Mouse (Mus musculus) myocyte (in vitro differentiated cells): ENCODE data around the gene Cpz. TPM values are rescaled to one million over a fixed set of nuclear protein-coding genes. Genes with fewer than 3 reads are reported as not detected.

Experiments used
- H3K27me3 ChIP-seq: one replicate; pipeline ENCODE4 v1.6.1; 2011; ENCODE audit not compliant: control insufficient read depth, insufficient read depth, insufficient read length
- H3K36me3 ChIP-seq: one replicate; pipeline ENCODE4 v1.6.1; 2011; ENCODE audit not compliant: control insufficient read depth, insufficient read depth
- H3K4me2 ChIP-seq: one replicate; pipeline ENCODE4 v1.6.1; 2011; ENCODE audit warnings: low read depth, control low read depth
- H3K4me3 ChIP-seq: one replicate; pipeline ENCODE4 v1.5.1; 2011; ENCODE audit warnings: mild to moderate bottlenecking, control low read depth, moderate library complexity
- H3K79me2 ChIP-seq: one replicate; pipeline ENCODE4 v1.6.1; 2011; ENCODE audit not compliant: control insufficient read depth, insufficient read depth
- H3ac ChIP-seq: one replicate; pipeline ENCODE4 v1.6.1; 2011; ENCODE audit not compliant: control insufficient read depth, insufficient read length
- CEBPB ChIP-seq: IDR thresholded peaks from 2 replicates; pipeline ENCODE4 v1.6.1; 2011; ENCODE audit warnings: mild to moderate bottlenecking, moderate library complexity; ENCODE audit not compliant: poor library complexity, insufficient read depth, severe bottlenecking
- E2F4 ChIP-seq: IDR thresholded peaks from one replicate; pipeline ENCODE4 v1.6.1; 2011; ENCODE audit warnings: mild to moderate bottlenecking, control low read depth, moderate library complexity; ENCODE audit not compliant: insufficient read depth
- MAX ChIP-seq: IDR thresholded peaks from one replicate; pipeline ENCODE4 v1.6.1; 2011; ENCODE audit warnings: low read depth, mild to moderate bottlenecking, control low read depth
- MYOD1 ChIP-seq, 3 experiments: IDR thresholded peaks; one replicate each; pipeline ENCODE4 v1.6.1; 2011; ENCODE audit warnings: control low read depth in 2 of 3, low read depth in 2 of 3, mild to moderate bottlenecking in 2 of 3, moderate library complexity in 1 of 3; ENCODE audit not compliant: insufficient read length in 2 of 3, control insufficient read depth in 1 of 3
- MYOG ChIP-seq, 3 experiments: IDR thresholded peaks; one replicate each; pipeline ENCODE4 v1.6.1; 2011; ENCODE audit warnings: control low read depth in 2 of 3, low read depth in 2 of 3, mild to moderate bottlenecking in 2 of 3; ENCODE audit not compliant: insufficient read length in 2 of 3, control insufficient read depth in 1 of 3, insufficient read depth in 1 of 3
- POLR2A ChIP-seq: IDR thresholded peaks from one replicate; pipeline ENCODE4 v1.6.1; 2011; ENCODE audit warnings: low read depth, mild to moderate bottlenecking, control low read depth, moderate library complexity; ENCODE audit not compliant: insufficient read length
- POLR2AphosphoS2 ChIP-seq: IDR thresholded peaks from one replicate; pipeline ENCODE4 v1.6.1; 2011; ENCODE audit warnings: low read depth, control low read depth; ENCODE audit not compliant: insufficient read length
- REST ChIP-seq: IDR thresholded peaks from one replicate; pipeline ENCODE4 v1.6.1; 2011; ENCODE audit warnings: mild to moderate bottlenecking, control low read depth, moderate library complexity; ENCODE audit not compliant: insufficient read depth, insufficient read length
- SRF ChIP-seq: IDR thresholded peaks from one replicate; pipeline ENCODE4 v1.6.1; 2011; ENCODE audit warnings: low read depth; ENCODE audit not compliant: control insufficient read depth, insufficient read length
- TCF12 ChIP-seq: IDR thresholded peaks from one replicate; pipeline ENCODE4 v1.6.1; 2011; ENCODE audit warnings: mild to moderate bottlenecking, control low read depth; ENCODE audit not compliant: poor library complexity, insufficient read depth, severe bottlenecking
- TCF3 ChIP-seq: IDR thresholded peaks from one replicate; pipeline ENCODE4 v1.6.1; 2011; ENCODE audit warnings: low read depth, control low read depth; ENCODE audit not compliant: insufficient read length
- USF1 ChIP-seq: IDR thresholded peaks from one replicate; pipeline ENCODE4 v1.6.1; 2011; ENCODE audit warnings: low read depth, mild to moderate bottlenecking, control low read depth, moderate library complexity
- polyA plus RNA-seq: library from polyadenylated mRNA; unstranded; fragments of >200 nt; fragmentation: generic; extraction: Trizol; gene quantifications from one replicate; pipeline ENCODE4 v1.2.1, GENCODE M21; 2012; ENCODE audit warnings: missing spikeins

The Cpz gene
- polyA plus RNA-seq, 1 experiment, result 0.64 TPM

- Histone ChIP-seq H3ac (no peak overlapping the region), H3K36me3 (no peaks in the 10 kb centered on the region), H3K79me2 (no peaks in the 10 kb centered on the region), H3K4me2 (no peak overlapping the region), H3K27me3 (peaks cover 16% of the 10 kb centered on the region), H3K4me3 (no peak overlapping the region)
- no peak for TF ChIP-seq CEBPB
- no peak for TF ChIP-seq POLR2AphosphoS2
- no peak for TF ChIP-seq POLR2A
- no peak for TF ChIP-seq E2F4
- no peak for TF ChIP-seq USF1
- no peak for TF ChIP-seq TCF3
These were observed 4.9 kb upstream of the Cpz start for GRCm38 (mm10) chr5:35530442-35530841.

DNA sequence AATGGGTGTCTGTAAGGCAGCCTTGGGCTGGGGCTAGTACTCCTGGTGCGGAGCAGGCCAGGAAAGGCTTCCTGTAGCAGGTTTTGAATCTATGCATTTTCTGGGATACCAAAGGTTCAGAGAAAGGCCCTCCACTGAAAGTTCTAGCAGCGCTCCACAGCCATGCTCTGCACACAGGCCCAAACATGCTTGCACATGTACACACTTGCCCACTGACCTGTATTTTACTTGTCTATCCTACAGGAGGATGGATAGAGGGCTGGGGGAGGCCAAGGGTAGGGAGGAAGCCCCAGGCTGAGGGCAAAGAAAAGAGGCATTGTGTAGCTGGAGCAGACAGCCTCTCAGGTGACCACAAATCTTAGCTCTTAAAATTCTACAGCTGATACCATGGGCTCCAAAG is 1.1 kb downstream of the Cpz start:
- no peaks in the 10 kb centered on the region for H3K79me2 ChIP-seq

GRCm38 (mm10) chr5:35523735-35524134 is 1.8 kb downstream of the Cpz start:
- Histone ChIP-seq H3K79me2 (no peaks in the 10 kb centered on the region), H3K27me3 (peaks cover 4% of the 10 kb centered on the region), H3ac (no peak overlapping the region), H3K4me3 (no peak overlapping the region), H3K36me3 (no peaks in the 10 kb centered on the region), H3K4me2 (no peak overlapping the region)
- TF ChIP-seq MAX, result no peak
- TF ChIP-seq USF1, result no peak
- no peak for TF ChIP-seq TCF3
- TF ChIP-seq TCF12, result no peak
- no peak for TF ChIP-seq CEBPB
- no peak for TF ChIP-seq REST
- TF ChIP-seq SRF, result no peak

More for the DNA sequence above, 1.1 kb downstream of the Cpz start:
- TF ChIP-seq POLR2A, result no peak
- no peak for TF ChIP-seq MYOD1 (IDR thresholded peaks at IDR 0.05; ENCODE audit: control insufficient read depth in 1 of 3, insufficient read length in 2 of 3, low read depth in 2 of 3)
- TF ChIP-seq REST, result no peak
- TF ChIP-seq SRF, result no peak
- no peak for TF ChIP-seq POLR2AphosphoS2
- TF ChIP-seq USF1, result no peak
- no peak for TF ChIP-seq MAX
- no peak for TF ChIP-seq MYOG (IDR thresholded peaks at IDR 0.05; ENCODE audit: control insufficient read depth in 1 of 3, insufficient read depth in 1 of 3, insufficient read length in 2 of 3, low read depth in 2 of 3)
- no peak for TF ChIP-seq TCF3
- no peak for TF ChIP-seq TCF12
- TF ChIP-seq E2F4, result no peak
- TF ChIP-seq CEBPB, result no peak
- H3K4me2 ChIP-seq, result no peak overlapping the region
- no peak overlapping the region for H3K4me3 ChIP-seq
- H3ac ChIP-seq, result no peak overlapping the region
- H3K36me3 ChIP-seq, result no peaks in the 10 kb centered on the region
- H3K27me3 ChIP-seq, result peaks cover 4% of the 10 kb centered on the region

DNA sequence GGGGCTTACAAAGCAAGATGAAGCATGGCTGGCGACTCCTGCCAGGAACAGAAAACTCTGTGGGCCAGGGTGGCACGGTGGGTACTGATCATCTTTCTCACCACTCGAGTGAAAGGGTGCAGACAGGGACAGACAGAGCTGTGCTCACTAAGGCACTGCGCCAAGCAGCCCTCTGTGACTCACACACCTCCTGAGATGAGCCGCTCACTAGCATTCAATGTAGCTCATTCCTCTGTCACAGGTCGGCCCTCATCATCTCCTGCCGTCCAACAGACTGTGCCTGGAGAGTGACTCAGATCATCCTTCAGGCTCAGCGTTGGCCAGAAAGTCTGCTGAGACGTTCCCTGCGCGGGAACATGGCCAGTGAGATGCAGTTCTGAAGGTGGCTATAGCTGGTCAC is 8.7 kb downstream of the Cpz start:
- no peak overlapping the region for H3K4me3 ChIP-seq
- H3K79me2 ChIP-seq, result no peaks in the 10 kb centered on the region
- H3ac ChIP-seq, result no peak overlapping the region
- H3K36me3 ChIP-seq, result no peaks in the 10 kb centered on the region
- peaks cover 8% of the 10 kb centered on the region for H3K27me3 ChIP-seq
- H3K4me2 ChIP-seq, result no peak overlapping the region
- TF ChIP-seq TCF12 (no peak), SRF (no peak), POLR2A (no peak), POLR2AphosphoS2 (no peak), USF1 (no peak), MYOD1 (IDR thresholded peaks at IDR 0.05; ENCODE audit: control insufficient read depth in 1 of 3, insufficient read length in 2 of 3, low read depth in 2 of 3) (no peak), MAX (no peak), MYOG (IDR thresholded peaks at IDR 0.05; ENCODE audit: control insufficient read depth in 1 of 3, insufficient read depth in 1 of 3, insufficient read length in 2 of 3, low read depth in 2 of 3) (no peak), E2F4 (no peak), TCF3 (no peak), CEBPB (no peak)

GRCm38 (mm10) chr5:35510589-35510988 is 14.9 kb downstream of the Cpz start:
- no peak for TF ChIP-seq POLR2AphosphoS2
- no peak for TF ChIP-seq TCF3
- no peak for TF ChIP-seq SRF
- TF ChIP-seq CEBPB, result no peak
- no peak for TF ChIP-seq POLR2A
- no peak for TF ChIP-seq MYOD1 (IDR thresholded peaks at IDR 0.05; ENCODE audit: control insufficient read depth in 1 of 3, insufficient read length in 2 of 3, low read depth in 2 of 3)
- no peak for TF ChIP-seq TCF12
- TF ChIP-seq REST, result no peak
- no peak overlapping the region for H3K4me2 ChIP-seq
- H3K27me3 ChIP-seq, result peaks cover 44% of the 10 kb centered on the region
- H3K36me3 ChIP-seq, result no peaks in the 10 kb centered on the region
- no peak overlapping the region for H3K4me3 ChIP-seq
- H3K79me2 ChIP-seq, result no peaks in the 10 kb centered on the region
- no peak overlapping the region for H3ac ChIP-seq
